Mouse (Mus musculus): ENCODE data around the gene Ucp2. TPM values are rescaled to one million over a fixed set of nuclear protein-coding genes. Genes with fewer than 3 reads are reported as not detected.

Gene Ucp2
- polyA plus RNA-seq, 1 experiment from 2014 or later: 208 TPM

DNA sequence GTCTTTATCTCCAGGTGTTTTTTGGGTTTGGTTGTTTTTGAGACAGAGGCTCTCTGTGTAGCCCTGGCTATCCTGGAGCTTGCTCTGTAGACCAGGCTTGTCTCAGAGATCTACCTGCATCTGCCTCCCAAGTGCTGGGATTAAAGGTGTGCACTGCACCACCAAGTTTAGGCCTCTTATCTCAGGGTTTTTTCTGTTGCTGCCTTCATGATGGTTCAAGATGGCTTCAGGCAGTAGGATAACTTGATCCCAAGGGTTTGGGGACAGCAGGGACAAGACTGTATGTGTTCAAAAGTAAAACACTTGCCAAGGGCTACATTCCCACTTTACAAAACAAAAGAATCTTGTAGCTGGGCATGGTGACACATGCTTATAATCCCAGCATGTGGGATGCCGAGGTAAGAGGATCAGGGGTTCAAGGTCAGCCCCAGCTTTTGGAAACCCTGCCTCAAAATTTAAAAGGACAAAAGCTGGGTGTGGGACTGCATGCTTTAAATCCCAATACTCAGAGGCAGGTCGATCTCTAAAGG is 8.8 kb downstream of the Ucp2 start:
- Histone ChIP-seq H3K27ac (ENCODE audit: low read length) (no peak overlapping the region), H3K4me3 (ENCODE audit: low read depth, low read length) (no peak overlapping the region), H3K36me3 (ENCODE audit: control insufficient read depth, insufficient read depth, low read length) (peaks cover 28% of the 10 kb centered on the region), H3K4me1 (ENCODE audit: control insufficient read depth, insufficient read depth, low read length) (peaks cover under 1% of the 10 kb centered on the region; the same call in 1 of the 2 replicates), H3K9me3 (ENCODE audit: control insufficient read depth, low read depth, low read length) (no peaks in the 10 kb centered on the region), H3K27me3 (ENCODE audit: control insufficient read depth, insufficient read depth, low read length) (no peaks in the 10 kb centered on the region), H3K9ac (replicated peaks; ENCODE audit: low read depth, low read length) (no peak overlapping the region), H3K4me2 (replicated peaks; ENCODE audit: low read depth, low read length) (no peak overlapping the region)
- WGBS: 50% methylated on average over 2 of the region's 2 CpGs
- no peak for ATAC-seq (ENCODE audit: insufficient number of reproducible peaks, insufficient read depth, low FRiP score, low read depth)

DNA sequence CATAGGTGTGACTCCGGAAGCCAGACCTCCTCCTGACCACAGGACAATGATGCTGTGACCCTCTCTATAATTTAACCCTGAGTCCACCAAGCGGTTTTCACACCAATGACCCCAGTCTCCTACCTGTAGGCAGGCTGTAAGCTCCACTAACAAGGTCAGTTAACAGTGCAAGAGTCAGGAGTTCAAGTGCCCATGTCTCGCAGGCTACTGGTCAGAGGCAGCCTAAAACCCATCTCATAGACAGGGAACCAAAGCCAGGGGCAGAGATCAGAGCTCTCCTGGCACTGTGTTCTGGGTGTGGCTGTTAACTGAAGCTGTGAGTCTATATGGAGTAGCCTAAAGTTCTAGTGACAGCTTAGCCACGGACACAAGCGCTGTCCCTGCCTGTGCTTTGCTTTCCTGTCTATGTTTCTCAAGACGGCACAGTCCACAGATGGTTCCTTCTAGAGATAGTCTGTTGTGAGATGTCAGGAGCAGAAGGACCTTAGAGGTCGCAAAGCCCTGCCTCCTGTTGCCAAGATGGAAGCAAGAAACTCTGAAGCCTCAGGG is 9.3 kb downstream of the Ucp2 start:
- no peaks in the 10 kb centered on the region for H3K9me3 ChIP-seq (ENCODE audit: control insufficient read depth, low read depth, low read length)
- no peak overlapping the region for H3K9ac ChIP-seq (replicated peaks; ENCODE audit: low read depth, low read length)
- ATAC-seq (ENCODE audit: insufficient number of reproducible peaks, insufficient read depth, low FRiP score, low read depth): no peak
- H3K27me3 ChIP-seq (ENCODE audit: control insufficient read depth, insufficient read depth, low read length): no peaks in the 10 kb centered on the region
- H3K36me3 ChIP-seq (ENCODE audit: control insufficient read depth, insufficient read depth, low read length): peaks cover 23% of the 10 kb centered on the region
- 72% methylated on average over 7 of the region's 7 CpGs for WGBS
- H3K4me3 ChIP-seq (ENCODE audit: low read depth, low read length): no peak overlapping the region
- H3K27ac ChIP-seq (ENCODE audit: low read length): no peak overlapping the region
- no peak overlapping the region for H3K4me2 ChIP-seq (replicated peaks; ENCODE audit: low read depth, low read length)
- H3K4me1 ChIP-seq (ENCODE audit: control insufficient read depth, insufficient read depth, low read length): no peaks in the 10 kb centered on the region

DNA sequence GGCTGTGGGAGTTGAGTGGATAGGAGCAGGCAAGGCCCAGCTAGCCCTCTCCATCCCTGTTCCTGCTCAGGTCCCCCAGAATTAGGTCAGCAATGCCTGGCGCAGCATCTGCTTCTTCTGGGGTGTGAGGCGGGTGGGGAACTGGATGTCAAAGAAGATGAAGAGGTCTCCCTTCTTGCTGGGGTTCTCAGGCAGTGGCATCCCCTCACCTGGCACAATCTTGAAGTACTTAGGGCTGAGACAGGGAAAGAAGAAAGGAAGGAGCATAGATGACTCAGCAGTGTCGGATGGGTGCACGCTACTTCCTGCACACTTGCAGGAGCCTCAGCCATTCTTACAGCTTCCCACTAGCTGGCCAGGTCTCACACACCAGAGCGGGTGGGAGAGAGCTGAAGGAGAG is 9.9 kb downstream of the Ucp2 start:
- Histone ChIP-seq H3K4me2 (replicated peaks; ENCODE audit: low read depth, low read length) (no peak overlapping the region), H3K27ac (ENCODE audit: low read length) (no peak overlapping the region), H3K36me3 (ENCODE audit: control insufficient read depth, insufficient read depth, low read length) (peaks cover 18% of the 10 kb centered on the region), H3K27me3 (ENCODE audit: control insufficient read depth, insufficient read depth, low read length) (no peaks in the 10 kb centered on the region), H3K4me3 (ENCODE audit: low read depth, low read length) (no peak overlapping the region), H3K9ac (replicated peaks; ENCODE audit: low read depth, low read length) (no peak overlapping the region), H3K4me1 (ENCODE audit: control insufficient read depth, insufficient read depth, low read length) (no peaks in the 10 kb centered on the region), H3K9me3 (ENCODE audit: control insufficient read depth, low read depth, low read length) (no peaks in the 10 kb centered on the region)
- no peak for ATAC-seq (ENCODE audit: insufficient number of reproducible peaks, insufficient read depth, low FRiP score, low read depth)
- WGBS: 82% methylated on average over 5 of the region's 5 CpGs

DNA sequence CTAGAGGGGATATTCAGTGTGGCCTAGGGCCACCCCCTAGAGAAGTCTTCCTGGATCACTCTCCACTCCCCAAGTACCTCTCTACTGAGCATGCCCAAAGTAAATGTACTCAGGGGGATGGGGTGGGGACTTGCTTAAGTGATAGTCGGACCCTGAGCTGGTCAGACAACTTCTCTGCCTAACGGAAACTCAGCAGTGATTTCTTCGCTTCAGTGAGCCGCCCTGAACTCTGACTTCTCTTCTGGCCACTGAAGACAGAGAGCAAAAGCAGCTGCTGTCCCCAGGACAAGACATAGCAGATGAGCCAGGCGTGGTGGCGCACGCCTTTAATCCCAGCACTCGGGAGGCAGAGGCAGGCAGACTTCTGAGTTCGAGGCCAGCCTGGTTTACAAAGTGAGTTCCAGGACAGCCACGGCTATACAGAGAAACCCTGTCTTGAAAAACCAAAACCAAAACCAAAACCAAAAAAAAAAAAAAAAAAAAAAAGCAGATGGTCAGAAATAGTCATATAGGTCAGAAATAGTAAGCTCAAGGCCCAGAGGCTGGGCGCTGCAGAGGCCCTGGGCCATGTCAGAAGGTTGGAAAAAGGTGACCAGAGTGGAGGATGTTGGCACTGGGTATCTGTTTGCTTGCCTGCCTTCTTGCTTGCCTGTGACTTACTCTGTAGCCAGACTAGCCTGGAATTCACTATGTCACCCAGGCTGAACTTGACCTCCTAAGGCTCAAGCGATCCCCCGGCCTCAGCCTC is 11.8 kb downstream of the Ucp2 start:
- Histone ChIP-seq H3K9me3 (ENCODE audit: control insufficient read depth, low read depth, low read length) (no peaks in the 10 kb centered on the region), H3K9ac (replicated peaks; ENCODE audit: low read depth, low read length) (no peak overlapping the region), H3K4me2 (replicated peaks; ENCODE audit: low read depth, low read length) (no peak overlapping the region), H3K4me3 (ENCODE audit: low read depth, low read length) (no peak overlapping the region), H3K4me1 (ENCODE audit: control insufficient read depth, insufficient read depth, low read length) (no peaks in the 10 kb centered on the region), H3K27me3 (ENCODE audit: control insufficient read depth, insufficient read depth, low read length) (no peaks in the 10 kb centered on the region), H3K27ac (ENCODE audit: low read length) (no peak overlapping the region), H3K36me3 (ENCODE audit: control insufficient read depth, insufficient read depth, low read length) (0 out of 2 replicates have a peak, but pooled peaks cover under 1% of the 10 kb centered on the region)
- ATAC-seq (ENCODE audit: insufficient number of reproducible peaks, insufficient read depth, low FRiP score, low read depth): no peak
- 78% methylated on average over 13 of the region's 13 CpGs for WGBS

DNA sequence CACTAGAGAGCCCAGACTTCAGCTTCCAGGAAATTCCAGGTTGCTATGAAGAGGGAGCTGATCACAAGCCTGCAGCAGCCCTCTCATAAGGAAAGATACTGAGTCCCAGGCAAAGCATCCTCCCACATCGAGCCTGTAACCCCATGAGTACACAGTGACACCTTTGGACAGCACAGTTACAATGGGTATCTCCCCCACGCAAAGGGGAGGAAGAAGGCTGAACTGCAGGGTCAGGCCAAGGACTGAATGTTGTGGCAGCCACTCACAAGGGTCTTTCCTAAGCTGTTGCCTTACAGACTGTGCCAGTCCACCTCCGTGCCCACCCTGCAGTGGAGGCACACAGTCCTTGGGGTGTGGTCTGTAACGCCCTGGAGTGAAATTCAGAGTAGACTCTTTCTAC is 13.4 kb downstream of the Ucp2 start:
- Histone ChIP-seq H3K9me3 (ENCODE audit: control insufficient read depth, low read depth, low read length) (no peaks in the 10 kb centered on the region), H3K4me2 (replicated peaks; ENCODE audit: low read depth, low read length) (no peak overlapping the region), H3K4me1 (ENCODE audit: control insufficient read depth, insufficient read depth, low read length) (no peaks in the 10 kb centered on the region), H3K4me3 (ENCODE audit: low read depth, low read length) (no peak overlapping the region), H3K27ac (ENCODE audit: low read length) (no peak overlapping the region), H3K27me3 (ENCODE audit: control insufficient read depth, insufficient read depth, low read length) (no peaks in the 10 kb centered on the region), H3K9ac (replicated peaks; ENCODE audit: low read depth, low read length) (no peak overlapping the region), H3K36me3 (ENCODE audit: control insufficient read depth, insufficient read depth, low read length) (no peaks in the 10 kb centered on the region)
- WGBS: 71% methylated on average over 4 of the region's 4 CpGs
- no peak for ATAC-seq (ENCODE audit: insufficient number of reproducible peaks, insufficient read depth, low FRiP score, low read depth)

DNA sequence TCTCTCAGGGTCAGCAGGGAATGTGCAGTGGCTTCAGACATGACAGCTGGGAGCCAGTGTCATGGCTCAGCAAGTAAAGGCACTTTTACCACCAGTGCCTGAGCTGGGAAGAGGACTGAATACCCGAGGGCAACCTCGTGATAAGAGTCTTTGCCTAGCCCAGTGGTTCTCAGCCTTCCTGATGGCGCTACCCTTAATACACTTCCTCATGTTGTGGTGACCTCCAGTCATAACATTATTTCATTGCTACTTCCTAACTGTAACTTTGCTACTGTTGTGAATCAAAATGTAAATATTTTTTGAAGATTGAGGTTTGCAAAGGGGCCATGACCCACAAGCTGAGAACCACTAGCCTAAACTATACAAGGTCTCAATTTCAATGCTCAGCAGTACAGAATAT is 15.5 kb downstream of the Ucp2 start:
- no peaks in the 10 kb centered on the region for H3K4me1 ChIP-seq (ENCODE audit: control insufficient read depth, insufficient read depth, low read length)
- WGBS: 51% methylated on average over 3 of the region's 3 CpGs
- no peaks in the 10 kb centered on the region for H3K27me3 ChIP-seq (ENCODE audit: control insufficient read depth, insufficient read depth, low read length)
- H3K27ac ChIP-seq (ENCODE audit: low read length): no peak overlapping the region
- H3K9ac ChIP-seq (replicated peaks; ENCODE audit: low read depth, low read length): no peak overlapping the region
- no peaks in the 10 kb centered on the region for H3K36me3 ChIP-seq (ENCODE audit: control insufficient read depth, insufficient read depth, low read length)
- no peak for ATAC-seq (ENCODE audit: insufficient number of reproducible peaks, insufficient read depth, low FRiP score, low read depth)
- no peaks in the 10 kb centered on the region for H3K9me3 ChIP-seq (ENCODE audit: control insufficient read depth, low read depth, low read length)
- H3K4me3 ChIP-seq (ENCODE audit: low read depth, low read length): no peak overlapping the region
- no peak overlapping the region for H3K4me2 ChIP-seq (replicated peaks; ENCODE audit: low read depth, low read length)

DNA sequence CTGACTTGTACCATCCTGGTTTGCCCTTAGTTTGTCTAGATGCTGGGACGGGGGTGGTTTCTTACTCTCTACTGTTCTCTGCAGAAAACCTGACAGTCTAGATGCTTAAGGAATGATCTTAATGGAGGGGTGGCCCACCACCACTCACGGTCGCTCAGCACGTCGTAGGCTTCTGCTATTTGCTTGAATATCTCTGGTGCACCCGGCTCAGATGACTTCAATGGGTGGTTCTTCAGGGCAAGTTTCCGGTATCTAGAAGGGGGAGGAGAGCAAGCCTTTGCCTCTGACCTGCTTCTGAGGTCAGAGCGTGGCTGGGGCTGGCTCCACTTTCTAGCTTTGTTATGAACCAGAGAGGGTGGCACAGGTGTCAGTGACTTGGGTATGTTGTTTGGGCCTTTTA is 18.5 kb downstream of the Ucp2 start:
- Histone ChIP-seq H3K36me3 (ENCODE audit: control insufficient read depth, insufficient read depth, low read length) (no peaks in the 10 kb centered on the region), H3K27ac (ENCODE audit: low read length) (no peak overlapping the region), H3K27me3 (ENCODE audit: control insufficient read depth, insufficient read depth, low read length) (no peaks in the 10 kb centered on the region), H3K9me3 (ENCODE audit: control insufficient read depth, low read depth, low read length) (no peaks in the 10 kb centered on the region), H3K4me1 (ENCODE audit: control insufficient read depth, insufficient read depth, low read length) (no peaks in the 10 kb centered on the region), H3K4me2 (replicated peaks; ENCODE audit: low read depth, low read length) (no peak overlapping the region), H3K9ac (replicated peaks; ENCODE audit: low read depth, low read length) (no peak overlapping the region), H3K4me3 (ENCODE audit: low read depth, low read length) (no peak overlapping the region)
- ATAC-seq (ENCODE audit: insufficient number of reproducible peaks, insufficient read depth, low FRiP score, low read depth): no peak
- 76% methylated on average over 8 of the region's 8 CpGs for WGBS

DNA sequence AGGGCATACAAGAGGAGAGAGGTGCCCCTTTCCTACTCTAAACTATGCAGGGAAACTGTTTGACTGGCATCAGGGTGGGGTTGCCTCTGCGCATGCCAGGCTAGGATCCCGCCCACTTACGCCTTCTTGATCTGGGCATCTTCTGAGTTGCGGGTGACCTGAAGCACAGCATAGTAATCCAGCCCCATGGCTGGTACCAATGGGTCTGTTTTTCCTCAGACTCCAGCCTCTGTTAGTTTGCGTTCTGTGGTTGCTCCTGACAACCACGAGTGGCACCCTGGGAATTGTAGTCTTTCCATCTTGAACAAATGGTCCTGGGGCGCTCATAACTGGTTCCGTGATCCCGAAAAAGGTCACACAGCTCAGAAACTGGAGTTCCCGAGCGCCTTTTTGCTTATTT is 21.4 kb downstream of the Ucp2 start, which contains the start of gene Dnajb13:
Dnajb13 (minus strand) TSS at position 388 of the 400 bp plus-strand sequence.
- no peak for ATAC-seq (ENCODE audit: insufficient number of reproducible peaks, insufficient read depth, low FRiP score, low read depth)
- no peak within 1 kb of the TSS for H3K4me3 ChIP-seq (ENCODE audit: low read depth, low read length)
- no peaks in the 10 kb centered on the region for H3K27me3 ChIP-seq (ENCODE audit: control insufficient read depth, insufficient read depth, low read length)
- H3K4me1 ChIP-seq (ENCODE audit: control insufficient read depth, insufficient read depth, low read length): no peaks in the 10 kb centered on the region
- 46% methylated on average over 11 of the region's 11 CpGs for WGBS
- no peaks in the 10 kb centered on the region for H3K36me3 ChIP-seq (ENCODE audit: control insufficient read depth, insufficient read depth, low read length)
- H3K9me3 ChIP-seq (ENCODE audit: control insufficient read depth, low read depth, low read length): no peaks in the 10 kb centered on the region
- no peak within 1 kb of the TSS for H3K9ac ChIP-seq (replicated peaks; ENCODE audit: low read depth, low read length)
- no peak within 1 kb of the TSS for H3K4me2 ChIP-seq (replicated peaks; ENCODE audit: low read depth, low read length)
- H3K27ac ChIP-seq (ENCODE audit: low read length): no peak within 1 kb of the TSS
